Mouse (Mus musculus) testis, postnatal 14 days (tissue): Measurements from ENCODE around the gene Acbd7.

Experiments used
- DNase-seq: peaks from one replicate; pipeline ENCODE4 v3.0.0; 2021; ENCODE audit warnings: low spot score

Gene Acbd7

DNA sequence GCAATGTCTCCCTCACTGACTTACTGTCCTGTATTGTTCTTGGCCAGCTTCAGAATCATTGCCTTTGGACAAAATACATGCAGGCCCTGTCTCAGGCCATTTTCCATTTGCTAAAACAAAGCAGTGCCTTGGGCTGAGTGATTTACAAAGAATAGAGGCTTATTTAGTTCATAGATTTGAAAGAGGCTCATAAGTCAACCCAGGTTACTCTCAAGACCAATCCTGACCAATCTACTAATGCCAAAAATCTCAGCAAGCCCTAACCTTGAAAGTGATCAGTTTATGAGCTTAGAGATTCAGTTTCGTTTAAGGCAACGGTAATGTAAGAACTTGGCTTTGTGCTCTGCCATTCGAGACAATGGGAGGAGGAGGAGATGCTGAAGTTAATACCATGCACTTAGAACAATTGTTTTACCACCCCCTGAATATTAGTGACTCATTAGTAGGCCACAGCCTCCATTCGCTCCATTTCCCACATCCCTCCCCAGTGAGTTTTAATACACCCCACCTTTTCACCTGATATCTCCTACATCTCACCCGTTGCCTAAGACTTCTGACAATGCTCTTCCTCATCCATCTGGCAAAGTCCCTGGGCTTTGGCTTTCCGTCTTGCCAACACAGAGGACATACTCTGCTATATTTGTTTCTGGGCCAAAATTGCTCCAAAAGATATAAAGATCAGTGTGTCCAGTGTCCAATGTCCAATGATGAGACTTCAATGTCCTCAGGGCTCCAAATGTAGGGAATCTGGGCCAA, 51.3 kb downstream of the Acbd7 start:
- DNase-seq, result no peak
